Mouse (Mus musculus) CH12.LX (cell line): ENCODE results near the gene Ift172. TPM values are rescaled to one million over a fixed set of nuclear protein-coding genes. Genes with fewer than 3 reads are reported as not detected.

ENCODE experiments used
- DNase-seq: peaks from one replicate; pipeline ENCODE4 v3.0.0-alpha.2; 2013; ENCODE audit errors: extremely low read depth
- H3K27ac ChIP-seq: 2 replicates; pipeline ENCODE4 v1.5.1; 2012; ENCODE audit warnings: low read depth, mild to moderate bottlenecking, control low read depth, moderate library complexity; ENCODE audit not compliant: insufficient read depth
- H3K27me3 ChIP-seq: replicated peaks from 2 replicates; pipeline ENCODE3; 2012; ENCODE audit warnings: inconsistent platforms
- H3K36me3 ChIP-seq, 2 experiments: replicated peaks in 1 of 2; 2 replicates each; pipeline versions ENCODE3 to v1.6.1; 2012; ENCODE audit warnings: inconsistent platforms in 1 of 2, low read length in 1 of 2, mild to moderate bottlenecking in 1 of 2, mixed read lengths in 1 of 2, moderate library complexity in 1 of 2; ENCODE audit not compliant: control insufficient read depth in 1 of 2, insufficient read depth in 1 of 2
- H3K4me1 ChIP-seq, 2 experiments: 2 replicates each; pipeline ENCODE4 v1.6.1; 2012; ENCODE audit warnings: inconsistent platforms in 1 of 2, moderate library complexity in 1 of 2; ENCODE audit not compliant: insufficient read depth in 2 of 2, control insufficient read depth in 1 of 2
- H3K4me2 ChIP-seq: 2 replicates; pipeline ENCODE4 v1.6.1; 2012; ENCODE audit warnings: low read depth, mild to moderate bottlenecking, control low read depth; ENCODE audit not compliant: poor library complexity, insufficient read depth, severe bottlenecking
- H3K4me3 ChIP-seq, 3 experiments: fragments of 150-350 bp in 1 of 3; sonication (generic) in 1 of 3; replicated peaks in 1 of 3; 2 replicates each; pipeline versions ENCODE3 to v1.5.1; 2011 to 2012; ENCODE audit warnings: low read depth in 2 of 3, low read length in 2 of 3, mild to moderate bottlenecking in 2 of 3, moderate library complexity in 2 of 3, control low read depth in 1 of 3, improper control_type of control experiment in 1 of 3, inconsistent platforms in 1 of 3, mixed read lengths in 1 of 3; ENCODE audit not compliant: poor library complexity in 1 of 3
- H3K79me2 ChIP-seq: replicated peaks from 2 replicates; pipeline ENCODE4 v1.6.1; 2012; ENCODE audit warnings: mild to moderate bottlenecking, moderate library complexity; ENCODE audit not compliant: control insufficient read depth, poor library complexity, insufficient read depth, severe bottlenecking; ENCODE audit errors: extremely low read depth
- H3K9ac ChIP-seq: 2 replicates; pipeline ENCODE4 v1.6.1; 2012; ENCODE audit warnings: low read depth, mild to moderate bottlenecking, control low read depth, moderate library complexity; ENCODE audit not compliant: insufficient read depth
- H3K9me3 ChIP-seq: replicated peaks from 2 replicates; pipeline ENCODE3; 2012; ENCODE audit warnings: low read length, inconsistent platforms, mixed read lengths
- CHD1 ChIP-seq: IDR thresholded peaks from 2 replicates; pipeline ENCODE4 v1.6.1; 2012; ENCODE audit warnings: low read depth, low read length, improper control_type of control experiment, inconsistent platforms
- CHD2 ChIP-seq: IDR thresholded peaks from 2 replicates; pipeline ENCODE4 v1.6.1; 2011; ENCODE audit warnings: low read length, improper control_type of control experiment
- CTCF ChIP-seq, 2 experiments: IDR thresholded peaks in 1 of 2; conservative IDR thresholded peaks in 1 of 2; 2 replicates each; pipeline ENCODE4 v1.5.1; 2011 to 2012; ENCODE audit warnings: low read depth in 2 of 2, low read length in 2 of 2, improper control_type of control experiment in 1 of 2, inconsistent platforms in 1 of 2, mild to moderate bottlenecking in 1 of 2, moderate library complexity in 1 of 2
- ELF1 ChIP-seq: IDR thresholded peaks from 2 replicates; pipeline ENCODE4 v1.6.1; 2014; ENCODE audit warnings: low read depth, mild to moderate bottlenecking, inconsistent platforms, low read length, improper control_type of control experiment
- ETS1 ChIP-seq: conservative IDR thresholded peaks from 2 replicates; pipeline ENCODE4 v1.6.1; 2012; ENCODE audit warnings: low read depth, mild to moderate bottlenecking, inconsistent platforms, low read length, improper control_type of control experiment, moderate library complexity
- GABPA ChIP-seq: IDR thresholded peaks from 2 replicates; pipeline ENCODE4 v1.6.1; 2012; ENCODE audit warnings: low read depth, low read length, improper control_type of control experiment, inconsistent platforms; ENCODE audit not compliant: insufficient replicate concordance
- IRF4 ChIP-seq: IDR thresholded peaks from 2 replicates; pipeline ENCODE4 v1.6.1; 2014; ENCODE audit warnings: low read depth, mild to moderate bottlenecking, inconsistent platforms, low read length, improper control_type of control experiment
- JUN ChIP-seq: IDR thresholded peaks from 2 replicates; pipeline ENCODE4 v1.6.1; 2011; ENCODE audit warnings: low read depth, mild to moderate bottlenecking, low read length, improper control_type of control experiment, moderate library complexity; ENCODE audit not compliant: insufficient read depth
- JUND ChIP-seq: conservative IDR thresholded peaks from 2 replicates; pipeline ENCODE4 v1.6.1; 2011; ENCODE audit warnings: low read depth, low read length, improper control_type of control experiment
- KAT2A ChIP-seq: IDR thresholded peaks from 2 replicates; pipeline ENCODE4 v1.6.1; 2012; ENCODE audit warnings: low read length, improper control_type of control experiment, inconsistent platforms; ENCODE audit not compliant: insufficient replicate concordance
- MAFK ChIP-seq: IDR thresholded peaks from 2 replicates; pipeline ENCODE4 v1.6.1; 2011; ENCODE audit warnings: low read length, improper control_type of control experiment; ENCODE audit not compliant: insufficient replicate concordance
- MAX ChIP-seq: IDR thresholded peaks from 2 replicates; pipeline ENCODE4 v1.6.1; 2011; ENCODE audit warnings: low read length, improper control_type of control experiment
- MEF2A ChIP-seq: IDR thresholded peaks from 2 replicates; pipeline ENCODE4 v1.6.1; 2014; ENCODE audit warnings: low read depth, mild to moderate bottlenecking, inconsistent platforms, low read length, improper control_type of control experiment, borderline replicate concordance
- MYC ChIP-seq: IDR thresholded peaks from 2 replicates; pipeline ENCODE4 v1.6.1; 2011; ENCODE audit warnings: low read depth, mild to moderate bottlenecking, improper control_type of control experiment, low read length
- NRF1 ChIP-seq: IDR thresholded peaks from 2 replicates; pipeline ENCODE4 v1.6.1; 2014; ENCODE audit warnings: low read depth, mild to moderate bottlenecking, inconsistent platforms, low read length, improper control_type of control experiment, moderate library complexity
- POLR2A ChIP-seq: IDR thresholded peaks from 2 replicates; pipeline ENCODE4 v1.6.1; 2011; ENCODE audit warnings: low read depth, mild to moderate bottlenecking, improper control_type of control experiment, low read length
- POLR2AphosphoS2 ChIP-seq: IDR thresholded peaks from 2 replicates; pipeline ENCODE4 v1.6.1; 2011; ENCODE audit warnings: low read depth, low read length, improper control_type of control experiment
- SIN3A ChIP-seq: IDR thresholded peaks from 2 replicates; pipeline ENCODE4 v1.6.1; 2012; ENCODE audit warnings: low read length, improper control_type of control experiment, inconsistent platforms
- ZKSCAN1 ChIP-seq: IDR thresholded peaks from 2 replicates; pipeline ENCODE4 v1.6.1; 2012; ENCODE audit warnings: low read depth, inconsistent platforms, low read length, improper control_type of control experiment, borderline replicate concordance
- ZNF384 ChIP-seq: IDR thresholded peaks from 2 replicates; pipeline ENCODE4 v1.6.1; 2012; ENCODE audit warnings: low read depth, low read length, improper control_type of control experiment, inconsistent platforms
- dilution Hi-C: fragments of 300-500 bp; cut with MboI; formaldehyde crosslinking; loops from 2 replicates; pipeline ENCODE4 v1.14.3; 2020; ENCODE audit warnings: low sequenced_read_pairs; ENCODE audit not compliant: extremely low pct_unique_long_range_greater_than_20kb, extremely low pct_ligation_motif_present
- in situ Hi-C: fragments of 300-500 bp; cut with MboI; formaldehyde crosslinking; loops from 3 replicates; pipeline ENCODE4 v1.14.3; 2019; ENCODE audit warnings: low sequenced_read_pairs, low pct_ligation_motif_present, low pct_unique_long_range_greater_than_20kb, mixed read lengths
- polyA plus RNA-seq: library from polyadenylated mRNA; unstranded; fragments of >175 nt; gene quantifications from 2 replicates; pipeline ENCODE4 v1.2.1, GENCODE M21; 2012; ENCODE audit warnings: low read depth; ENCODE audit not compliant: insufficient read length
- total RNA-seq, 2 experiments: library from RNA; depleted of rRNA; stranded (reverse); fragments of 300-350 nt in 1 of 2; fragments of >200 nt in 1 of 2; gene quantifications; 2 replicates each; pipeline ENCODE4 v1.2.3; 2012 to 2014

Ift172 gene
- total and polyA plus RNA-seq, 3 experiments = 6.1 to 21.5 (median 8.5) TPM

DNA sequence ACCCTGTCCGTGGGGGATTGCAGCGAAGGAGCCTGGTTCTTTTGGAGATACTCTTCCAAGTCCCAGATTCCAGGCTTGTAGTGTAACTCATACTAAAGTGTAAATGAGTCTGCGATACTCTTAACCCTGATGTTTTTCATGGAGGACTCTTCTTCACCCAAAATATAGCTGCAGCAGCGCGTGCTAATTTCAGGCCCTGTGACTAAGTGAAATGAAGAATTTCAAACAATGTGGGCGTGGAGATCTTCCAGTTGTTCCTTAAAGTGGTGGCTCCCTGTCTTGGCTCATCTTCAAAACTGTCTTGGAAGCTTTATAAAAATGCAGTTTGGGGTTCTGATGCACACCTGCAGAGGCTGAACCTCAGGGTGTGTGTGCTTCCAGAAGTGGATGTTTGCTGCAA lies 12.2 kb upstream of the Ift172 start:
- H3K9ac ChIP-seq = no peak overlapping the region

DNA sequence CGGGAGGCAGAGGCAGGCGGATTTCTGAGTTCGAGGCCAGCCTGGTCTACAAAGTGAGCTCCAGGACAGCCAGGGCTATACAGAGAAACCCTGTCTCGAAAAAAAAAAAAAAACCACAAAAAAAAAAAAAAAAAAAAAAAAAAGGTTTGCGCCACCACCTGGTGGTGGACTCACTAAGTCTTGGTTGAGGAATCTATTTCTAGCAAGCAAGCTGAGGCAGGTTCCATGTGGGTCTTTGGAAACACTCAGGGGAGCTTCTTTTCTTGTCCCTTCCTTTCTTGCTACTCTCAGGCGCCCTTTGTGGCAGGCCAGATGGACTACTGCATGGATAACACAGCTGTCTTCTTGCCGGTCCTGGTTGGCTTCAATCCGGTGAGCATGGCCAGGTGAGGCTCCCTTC lies 10.9 kb upstream of the Ift172 start:
- dilution Hi-C loops = no loop called here
- Histone ChIP-seq H3K4me3 (no peak overlapping the region), H3K79me2 (no peaks in the 10 kb centered on the region), H3K9me3 (peaks cover 12% of the 10 kb centered on the region), H3K9ac (no peak overlapping the region), H3K27me3 (peaks cover 69% of the 10 kb centered on the region), H3K36me3 (no peaks in the 10 kb centered on the region), H3K4me2 (no peak overlapping the region), H3K27ac (no peak overlapping the region), H3K4me1 (peaks cover 2 to 3% of the 10 kb centered on the region in 2 experiments; a peak in 3 of 4 replicates)
- TF ChIP-seq GABPA = no peak
- peak; percentile 97 for TF ChIP-seq ZNF384
- peak; percentile 51; the same call in 1 of the 2 replicates for TF ChIP-seq MEF2A
- TF ChIP-seq CTCF (conservative IDR thresholded peaks at IDR 0.05 in 1 of 2, IDR thresholded peaks at IDR 0.05 in 1 of 2; ENCODE audit: low read depth in 2 of 2, low read length in 2 of 2) = peak in 1 of 2 experiments; percentile 42; a peak in 2 of 4 replicates
- peak; percentile 29 for DNase-seq
- in situ Hi-C loops = no loop called here

More for the DNA sequence above, 12.2 kb upstream of the Ift172 start:
- Histone ChIP-seq H3K36me3 (no peaks in the 10 kb centered on the region), H3K4me1 (peaks cover 0 to 2% of the 10 kb centered on the region in 2 experiments; a peak in 2 of 4 replicates), H3K27me3 (peaks cover 69% of the 10 kb centered on the region), H3K4me2 (no peak overlapping the region), H3K9me3 (peaks cover 12% of the 10 kb centered on the region), H3K27ac (no peak overlapping the region), H3K79me2 (no peaks in the 10 kb centered on the region), H3K4me3 (no peak overlapping the region)
- dilution Hi-C loops (no loop called here), in situ Hi-C loops (no loop called here)
- TF ChIP-seq CHD1 (no peak), MAFK (no peak), MYC (no peak), IRF4 (no peak), KAT2A (no peak), SIN3A (no peak), POLR2A (no peak), ZKSCAN1 (no peak), MAX (no peak)
- no peak for DNase-seq

DNA sequence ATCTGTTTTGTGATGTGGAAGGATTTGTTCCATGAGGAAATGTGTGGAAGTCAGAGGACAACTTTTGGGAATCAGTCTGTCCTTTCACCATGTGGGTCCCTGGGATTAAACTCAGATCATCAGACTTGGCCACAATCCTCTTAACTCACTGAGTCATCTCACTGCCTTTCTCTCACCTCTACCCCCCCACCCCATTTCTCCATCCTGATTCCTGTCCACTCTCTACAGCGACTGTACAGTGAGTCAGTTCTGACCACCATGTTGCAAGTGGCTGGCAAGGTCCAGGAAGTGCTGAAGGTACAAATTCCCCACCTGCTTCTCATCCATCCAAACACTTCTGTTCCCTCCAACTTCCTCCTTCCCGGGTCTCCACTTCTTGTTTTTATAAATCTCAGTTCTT lies 7.6 kb upstream of the Ift172 start:
- DNase-seq = no peak
- peaks cover 2 to 3% of the 10 kb centered on the region in 2 experiments; a peak in 3 of 4 replicates for H3K4me1 ChIP-seq
- no peaks in the 10 kb centered on the region for H3K9me3 ChIP-seq
- dilution Hi-C loops = no loop called here
- H3K4me2 ChIP-seq = no peak overlapping the region
- H3K27ac ChIP-seq = no peak overlapping the region
- peaks cover 73% of the 10 kb centered on the region for H3K27me3 ChIP-seq
- H3K79me2 ChIP-seq = no peaks in the 10 kb centered on the region
- TF ChIP-seq JUN = no peak
- TF ChIP-seq ETS1 = no peak
- no peak for TF ChIP-seq NRF1
- TF ChIP-seq MYC = no peak
- no peak for TF ChIP-seq JUND
- TF ChIP-seq POLR2AphosphoS2 = no peak
- no peak for TF ChIP-seq CHD2
- no peak for TF ChIP-seq ELF1
- TF ChIP-seq GABPA = no peak
- TF ChIP-seq KAT2A = no peak
- no peaks in the 10 kb centered on the region for H3K36me3 ChIP-seq
- H3K9ac ChIP-seq = no peak overlapping the region
- no peak overlapping the region for H3K4me3 ChIP-seq
- in situ Hi-C loops = no loop called here
